Mouse (Mus musculus) frontal cortex, postnatal 14 days (tissue): ENCODE data around the gene Gm10309.

Experiments
- DNase-seq, 2 experiments: peaks; one replicate each; pipeline ENCODE4 v3.0.0; 2022; ENCODE audit warnings: low spot score in 2 of 2

Gm10309 gene

GRCm38 (mm10) chr17:86476674-86477073 lies 28.4 kb downstream of the Gm10309 start:
- DNase-seq = no peak

- no peak for DNase-seq
Observed at GRCm38 (mm10) chr17:86471684-86472083, 33.3 kb downstream of the Gm10309 start.

GRCm38 (mm10) chr17:86470160-86470559 lies 34.9 kb downstream of the Gm10309 start:
- no peak for DNase-seq

- no peak for DNase-seq
Observed at GRCm38 (mm10) chr17:86467967-86468366, 37.1 kb downstream of the Gm10309 start.

- DNase-seq = no peak
Observed at GRCm38 (mm10) chr17:86467291-86467898, 37.6 kb downstream of the Gm10309 start.

- DNase-seq = no peak
Observed at GRCm38 (mm10) chr17:86466871-86467270, 38.2 kb downstream of the Gm10309 start.

- no peak for DNase-seq
Observed at GRCm38 (mm10) chr17:86466412-86466811, 38.6 kb downstream of the Gm10309 start.

- no peak for DNase-seq
Observed at GRCm38 (mm10) chr17:86465865-86466264, 39.2 kb downstream of the Gm10309 start.

GRCm38 (mm10) chr17:86464689-86465363 lies 40.2 kb downstream of the Gm10309 start:
- no peak for DNase-seq

- no peak for DNase-seq
Observed at GRCm38 (mm10) chr17:86464197-86464596, 40.8 kb downstream of the Gm10309 start.

GRCm38 (mm10) chr17:86463369-86463768 lies 41.7 kb downstream of the Gm10309 start:
- no peak for DNase-seq

GRCm38 (mm10) chr17:86460645-86461430 lies 44.2 kb downstream of the Gm10309 start:
- no peak for DNase-seq

GRCm38 (mm10) chr17:86458302-86458980 lies 46.6 kb downstream of the Gm10309 start:
- DNase-seq = no peak

GRCm38 (mm10) chr17:86456512-86456911 lies 48.5 kb downstream of the Gm10309 start:
- no peak for DNase-seq

- no peak for DNase-seq
Observed at GRCm38 (mm10) chr17:86454351-86454706, 50.7 kb downstream of the Gm10309 start.

- DNase-seq = no peak
Observed at GRCm38 (mm10) chr17:86453673-86454350, 51.2 kb downstream of the Gm10309 start.

- no peak for DNase-seq
Observed at GRCm38 (mm10) chr17:86452934-86453333, 52.1 kb downstream of the Gm10309 start.
